Mouse (Mus musculus): ENCODE results near the gene Hapln4. TPM values are rescaled to one million over a fixed set of nuclear protein-coding genes. Genes with fewer than 3 reads are reported as not detected.

Gene Hapln4
- polyA plus RNA-seq, 1 experiment from 2014 or later: not detected

DNA sequence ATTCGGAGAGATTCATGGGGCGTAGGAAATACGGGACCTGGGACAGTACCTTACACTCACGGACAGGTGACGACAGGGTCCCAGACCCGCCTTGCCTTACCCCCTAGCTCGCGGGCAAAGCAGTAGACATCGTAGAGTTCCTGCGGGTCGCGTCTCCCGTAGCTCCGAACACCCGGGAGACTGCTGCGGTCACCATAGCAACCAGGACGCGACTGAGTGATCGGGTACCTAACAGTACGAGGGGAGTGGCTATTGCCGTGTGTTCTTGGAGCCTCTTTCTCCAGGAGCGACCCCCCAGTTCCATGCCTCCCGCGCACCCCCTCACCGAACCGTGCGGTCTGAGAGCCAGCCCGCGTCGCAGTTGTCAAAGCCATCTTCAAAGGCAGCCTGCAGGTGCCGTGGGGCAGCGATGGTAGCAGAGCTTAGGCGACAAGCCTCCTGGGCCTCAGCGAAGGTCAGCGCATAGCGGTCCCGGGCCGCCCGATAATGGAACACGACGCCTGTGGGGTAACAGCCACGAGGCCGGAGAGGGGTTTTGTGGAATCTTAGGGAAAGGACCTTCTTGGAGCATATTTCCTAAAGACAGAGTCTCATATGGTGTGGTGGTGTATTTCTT, 29.3 kb downstream of the Hapln4 start:
- ATAC-seq (ENCODE audit: low read depth): no peak

GRCm38 (mm10) chr8:70114488-70114887, 31.2 kb downstream of the Hapln4 start:
- Histone ChIP-seq H3K4me2 (ENCODE audit: low read depth, low read length) (no peak overlapping the region), H3K27me3 (ENCODE audit: control insufficient read depth, insufficient read depth, low read depth, low read length) (peaks cover 80% of the 10 kb centered on the region), H3K9ac (ENCODE audit: low read depth, low read length) (no peak overlapping the region), H3K36me3 (ENCODE audit: control insufficient read depth, insufficient read depth) (no peaks in the 10 kb centered on the region), H3K27ac (ENCODE audit: low read length) (no peak overlapping the region), H3K4me3 (ENCODE audit: low read depth, low read length) (no peak overlapping the region), H3K4me1 (ENCODE audit: control insufficient read depth, low read depth, low read length) (no peaks in the 10 kb centered on the region), H3K9me3 (replicated peaks; ENCODE audit: control insufficient read depth, low read length) (no peaks in the 10 kb centered on the region)
- WGBS (ENCODE audit: insufficient replicate concordance): 15% methylated on average over 6 of the region's 6 CpGs
- no peak for ATAC-seq (ENCODE audit: low read depth)

More for the DNA sequence above, 29.3 kb downstream of the Hapln4 start:
- peaks cover 60% of the 10 kb centered on the region for H3K27me3 ChIP-seq (ENCODE audit: control insufficient read depth, insufficient read depth, low read depth, low read length)
- no peaks in the 10 kb centered on the region for H3K36me3 ChIP-seq (ENCODE audit: control insufficient read depth, insufficient read depth)
- no peak overlapping the region for H3K27ac ChIP-seq (ENCODE audit: low read length)
- H3K4me2 ChIP-seq (ENCODE audit: low read depth, low read length): no peak overlapping the region
- WGBS (ENCODE audit: insufficient replicate concordance): 9% methylated on average over 43 of the region's 43 CpGs
- no peaks in the 10 kb centered on the region for H3K4me1 ChIP-seq (ENCODE audit: control insufficient read depth, low read depth, low read length)
- no peaks in the 10 kb centered on the region for H3K9me3 ChIP-seq (replicated peaks; ENCODE audit: control insufficient read depth, low read length)
- H3K9ac ChIP-seq (ENCODE audit: low read depth, low read length): no peak overlapping the region
- no peak overlapping the region for H3K4me3 ChIP-seq (ENCODE audit: low read depth, low read length)

DNA sequence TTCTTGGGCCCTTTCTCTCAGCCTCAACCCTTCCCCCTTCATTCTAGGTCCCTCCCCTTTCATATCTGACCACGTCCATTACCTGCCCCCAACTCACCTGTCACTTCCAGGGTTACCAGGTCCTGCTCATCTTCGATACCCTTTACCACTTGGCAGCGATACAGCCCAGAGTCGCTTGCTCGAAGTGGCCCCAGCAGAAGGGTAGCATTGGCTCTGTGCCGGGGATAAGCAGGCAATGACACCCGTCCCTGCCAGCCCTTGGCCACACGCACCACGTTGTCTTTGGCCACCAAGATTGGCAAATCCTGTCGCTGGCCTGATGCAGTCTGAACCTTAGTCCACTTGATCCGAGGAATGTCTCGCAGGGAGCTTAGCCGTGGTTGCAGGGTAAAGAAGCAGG, 31.6 kb downstream of the Hapln4 start:
- ATAC-seq (ENCODE audit: low read depth): no peak
- 54% methylated on average over 13 of the region's 13 CpGs for WGBS (ENCODE audit: insufficient replicate concordance)
- H3K9ac ChIP-seq (ENCODE audit: low read depth, low read length): no peak overlapping the region
- H3K27me3 ChIP-seq (ENCODE audit: control insufficient read depth, insufficient read depth, low read depth, low read length): peaks cover 84% of the 10 kb centered on the region
- H3K36me3 ChIP-seq (ENCODE audit: control insufficient read depth, insufficient read depth): no peaks in the 10 kb centered on the region
- H3K9me3 ChIP-seq (replicated peaks; ENCODE audit: control insufficient read depth, low read length): no peaks in the 10 kb centered on the region
- no peak overlapping the region for H3K27ac ChIP-seq (ENCODE audit: low read length)
- H3K4me2 ChIP-seq (ENCODE audit: low read depth, low read length): no peak overlapping the region
- no peaks in the 10 kb centered on the region for H3K4me1 ChIP-seq (ENCODE audit: control insufficient read depth, low read depth, low read length)
- no peak overlapping the region for H3K4me3 ChIP-seq (ENCODE audit: low read depth, low read length)

- ATAC-seq (ENCODE audit: low read depth): no peak
- WGBS (ENCODE audit: insufficient replicate concordance): 6% methylated on average over 9 of the region's 9 CpGs
- peaks cover 84% of the 10 kb centered on the region for H3K27me3 ChIP-seq (ENCODE audit: control insufficient read depth, insufficient read depth, low read depth, low read length)
Observed at GRCm38 (mm10) chr8:70117611-70118010, 34.4 kb downstream of the Hapln4 start.

DNA sequence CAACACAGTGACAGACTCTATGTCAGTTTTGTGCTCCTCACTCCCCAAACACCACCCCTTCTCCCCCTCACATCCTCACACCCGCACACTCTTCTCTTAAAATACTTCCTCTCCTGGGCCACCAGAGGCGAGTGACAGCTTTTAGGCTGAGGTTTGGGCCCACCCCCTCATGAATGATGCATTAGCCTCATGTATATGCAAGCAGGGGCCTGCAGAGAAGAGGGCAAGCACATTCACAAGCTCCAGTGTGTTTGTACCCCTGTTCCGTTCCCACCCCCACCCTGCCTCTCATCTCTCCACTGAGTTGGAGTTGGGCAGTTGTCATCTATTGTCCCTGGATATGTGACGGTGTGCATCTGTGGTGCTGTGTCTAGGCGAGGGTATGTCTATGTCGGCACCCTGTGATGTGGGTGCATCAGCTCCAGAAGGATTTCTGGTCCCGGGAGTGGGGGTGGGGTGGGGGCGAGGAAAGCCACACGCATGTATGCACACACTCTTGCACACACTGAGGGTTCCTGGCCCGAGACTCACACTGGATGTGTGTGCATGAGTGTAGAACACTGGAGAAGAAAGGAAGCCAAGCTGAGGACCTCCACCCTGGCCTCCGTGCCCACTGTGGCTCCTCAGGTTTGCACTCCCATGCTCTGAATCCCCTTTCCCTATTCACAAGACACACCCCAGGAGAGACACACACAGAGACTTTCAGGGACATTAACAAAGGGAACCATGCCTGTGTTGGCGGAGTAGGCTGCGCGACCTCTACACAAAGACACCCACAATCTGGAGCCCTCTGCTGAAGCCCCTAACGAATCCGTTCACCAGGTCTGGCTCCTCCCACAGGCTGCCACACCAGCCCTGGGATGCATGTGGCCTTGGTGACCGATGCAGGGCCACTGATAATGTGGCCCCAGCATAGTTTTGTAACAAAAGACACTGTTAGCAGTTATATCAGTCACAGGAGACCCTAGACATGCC, 35.8 kb downstream of the Hapln4 start:
- peaks cover 77% of the 10 kb centered on the region for H3K27me3 ChIP-seq (ENCODE audit: control insufficient read depth, insufficient read depth, low read depth, low read length)
- H3K9me3 ChIP-seq (replicated peaks; ENCODE audit: control insufficient read depth, low read length): no peaks in the 10 kb centered on the region
- WGBS (ENCODE audit: insufficient replicate concordance): 10% methylated on average over 17 of the region's 17 CpGs

More at GRCm38 (mm10) chr8:70117611-70118010, 34.4 kb downstream of the Hapln4 start:
- no peak overlapping the region for H3K4me3 ChIP-seq (ENCODE audit: low read depth, low read length)
- H3K4me2 ChIP-seq (ENCODE audit: low read depth, low read length): no peak overlapping the region
- no peaks in the 10 kb centered on the region for H3K36me3 ChIP-seq (ENCODE audit: control insufficient read depth, insufficient read depth)
- H3K9me3 ChIP-seq (replicated peaks; ENCODE audit: control insufficient read depth, low read length): no peaks in the 10 kb centered on the region
- no peak overlapping the region for H3K9ac ChIP-seq (ENCODE audit: low read depth, low read length)
- no peak overlapping the region for H3K27ac ChIP-seq (ENCODE audit: low read length)
- no peaks in the 10 kb centered on the region for H3K4me1 ChIP-seq (ENCODE audit: control insufficient read depth, low read depth, low read length)

DNA sequence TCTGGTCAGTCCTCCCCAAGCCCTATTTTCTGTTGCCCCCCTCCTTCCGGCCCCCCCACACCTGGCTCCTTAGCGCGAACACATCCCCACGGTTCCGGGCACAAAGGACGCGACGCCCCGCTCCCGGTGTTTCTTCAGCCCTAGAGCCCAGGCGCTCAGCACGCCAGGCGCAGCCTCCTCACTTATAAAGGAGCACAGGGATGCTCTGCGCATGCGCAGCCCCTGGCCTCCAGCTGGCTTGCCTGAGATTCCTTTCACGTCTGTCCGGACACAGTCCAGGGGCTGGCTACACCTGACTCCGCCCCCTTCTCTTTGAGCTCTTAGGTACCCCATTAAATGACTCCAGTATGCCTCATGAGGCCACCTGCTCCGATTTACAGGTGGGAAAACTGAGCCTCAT, 37.4 kb downstream of the Hapln4 start, which contains the start of gene Ncan:
Ncan (minus strand) TSS at position 207 of the 400 bp plus-strand sequence.
- Histone ChIP-seq H3K4me1 (ENCODE audit: control insufficient read depth, low read depth, low read length) (no peaks in the 10 kb centered on the region), H3K9me3 (replicated peaks; ENCODE audit: control insufficient read depth, low read length) (no peaks in the 10 kb centered on the region), H3K27me3 (ENCODE audit: control insufficient read depth, insufficient read depth, low read depth, low read length) (peaks cover 67% of the 10 kb centered on the region), H3K4me3 (ENCODE audit: low read depth, low read length) (no peak within 1 kb of the TSS), H3K36me3 (ENCODE audit: control insufficient read depth, insufficient read depth) (no peaks in the 10 kb centered on the region), H3K9ac (ENCODE audit: low read depth, low read length) (no peak within 1 kb of the TSS), H3K27ac (ENCODE audit: low read length) (no peak within 1 kb of the TSS), H3K4me2 (ENCODE audit: low read depth, low read length) (no peak within 1 kb of the TSS)
- no peak for ATAC-seq (ENCODE audit: low read depth)
- WGBS (ENCODE audit: insufficient replicate concordance): 2% methylated on average over 19 of the region's 19 CpGs

More for the DNA sequence above, 35.8 kb downstream of the Hapln4 start:
- Histone ChIP-seq H3K27ac (ENCODE audit: low read length) (no peak overlapping the region), H3K4me2 (ENCODE audit: low read depth, low read length) (no peak overlapping the region), H3K36me3 (ENCODE audit: control insufficient read depth, insufficient read depth) (no peaks in the 10 kb centered on the region), H3K4me3 (ENCODE audit: low read depth, low read length) (no peak overlapping the region), H3K9ac (ENCODE audit: low read depth, low read length) (no peak overlapping the region), H3K4me1 (ENCODE audit: control insufficient read depth, low read depth, low read length) (no peaks in the 10 kb centered on the region)
- no peak for ATAC-seq (ENCODE audit: low read depth)

DNA sequence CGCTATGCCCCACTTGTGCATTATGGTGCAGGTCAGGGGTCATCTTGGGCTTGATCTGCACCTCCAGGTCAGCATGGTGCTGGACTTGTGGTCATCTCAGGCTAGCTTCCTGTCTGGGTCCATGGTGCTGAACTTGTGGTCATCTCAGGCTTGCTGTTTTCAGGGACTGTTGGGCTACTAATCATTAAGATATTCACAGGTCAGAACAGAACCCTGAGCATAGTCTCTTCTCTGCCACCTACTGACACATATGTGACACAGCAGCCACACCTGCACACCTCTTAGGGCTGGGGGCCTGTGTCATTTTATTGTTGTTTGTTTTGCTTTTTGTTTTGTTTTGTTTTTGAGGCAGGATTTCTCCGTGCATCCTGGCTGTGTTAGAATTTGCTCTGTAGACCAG, 39.6 kb downstream of the Hapln4 start:
- no peak overlapping the region for H3K9ac ChIP-seq (ENCODE audit: low read depth, low read length)
- no peaks in the 10 kb centered on the region for H3K9me3 ChIP-seq (replicated peaks; ENCODE audit: control insufficient read depth, low read length)
- no peaks in the 10 kb centered on the region for H3K4me1 ChIP-seq (ENCODE audit: control insufficient read depth, low read depth, low read length)
- whole genome bisulfite sequencing (ENCODE audit: insufficient replicate concordance): 45% methylated on average over 2 of the region's 2 CpGs
- H3K27ac ChIP-seq (ENCODE audit: low read length): no peak overlapping the region
- H3K4me3 ChIP-seq (ENCODE audit: low read depth, low read length): no peak overlapping the region
- no peak overlapping the region for H3K4me2 ChIP-seq (ENCODE audit: low read depth, low read length)
- H3K36me3 ChIP-seq (ENCODE audit: control insufficient read depth, insufficient read depth): no peaks in the 10 kb centered on the region
- ATAC-seq (ENCODE audit: low read depth): no peak
- peaks cover 53% of the 10 kb centered on the region for H3K27me3 ChIP-seq (ENCODE audit: control insufficient read depth, insufficient read depth, low read depth, low read length)

GRCm38 (mm10) chr8:70124992-70125391, 41.7 kb downstream of the Hapln4 start:
- H3K9ac ChIP-seq (ENCODE audit: low read depth, low read length): no peak overlapping the region
- 51% methylated on average over 8 of the region's 8 CpGs for WGBS (ENCODE audit: insufficient replicate concordance)
- H3K27me3 ChIP-seq (ENCODE audit: control insufficient read depth, insufficient read depth, low read depth, low read length): peaks cover 31% of the 10 kb centered on the region
- no peaks in the 10 kb centered on the region for H3K36me3 ChIP-seq (ENCODE audit: control insufficient read depth, insufficient read depth)
- no peak for ATAC-seq (ENCODE audit: low read depth)
- no peak overlapping the region for H3K4me3 ChIP-seq (ENCODE audit: low read depth, low read length)
- H3K4me2 ChIP-seq (ENCODE audit: low read depth, low read length): no peak overlapping the region
- no peaks in the 10 kb centered on the region; the same call in 1 of the 2 replicates for H3K4me1 ChIP-seq (ENCODE audit: control insufficient read depth, low read depth, low read length)
- H3K27ac ChIP-seq (ENCODE audit: low read length): no peak overlapping the region
- no peaks in the 10 kb centered on the region for H3K9me3 ChIP-seq (replicated peaks; ENCODE audit: control insufficient read depth, low read length)

- Histone ChIP-seq H3K36me3 (ENCODE audit: control insufficient read depth, insufficient read depth) (0 out of 2 replicates have a peak, but pooled peaks cover 4% of the 10 kb centered on the region), H3K9me3 (replicated peaks; ENCODE audit: control insufficient read depth, low read length) (no peaks in the 10 kb centered on the region), H3K4me1 (ENCODE audit: control insufficient read depth, low read depth, low read length) (peaks cover 18% of the 10 kb centered on the region), H3K4me2 (ENCODE audit: low read depth, low read length) (no peak overlapping the region), H3K9ac (ENCODE audit: low read depth, low read length) (no peak overlapping the region), H3K27ac (ENCODE audit: low read length) (no peak overlapping the region), H3K27me3 (ENCODE audit: control insufficient read depth, insufficient read depth, low read depth, low read length) (peaks cover 5% of the 10 kb centered on the region; the same call in 1 of the 2 replicates), H3K4me3 (ENCODE audit: low read depth, low read length) (no peak overlapping the region)
- WGBS (ENCODE audit: insufficient replicate concordance): 53% methylated on average over 3 of the region's 3 CpGs
- ATAC-seq (ENCODE audit: low read depth): no peak
Observed at GRCm38 (mm10) chr8:70128435-70128834, 45.2 kb downstream of the Hapln4 start.

All from liver, embryonic 16.5 days (tissue).